Mouse (Mus musculus): ENCODE measurements around the gene Rad51d. TPM values are rescaled to one million over a fixed set of nuclear protein-coding genes. Genes with fewer than 3 reads are reported as not detected.

The Rad51d gene
- polyA plus RNA-seq, 1 experiment from 2014 or later = 4.4 TPM

DNA sequence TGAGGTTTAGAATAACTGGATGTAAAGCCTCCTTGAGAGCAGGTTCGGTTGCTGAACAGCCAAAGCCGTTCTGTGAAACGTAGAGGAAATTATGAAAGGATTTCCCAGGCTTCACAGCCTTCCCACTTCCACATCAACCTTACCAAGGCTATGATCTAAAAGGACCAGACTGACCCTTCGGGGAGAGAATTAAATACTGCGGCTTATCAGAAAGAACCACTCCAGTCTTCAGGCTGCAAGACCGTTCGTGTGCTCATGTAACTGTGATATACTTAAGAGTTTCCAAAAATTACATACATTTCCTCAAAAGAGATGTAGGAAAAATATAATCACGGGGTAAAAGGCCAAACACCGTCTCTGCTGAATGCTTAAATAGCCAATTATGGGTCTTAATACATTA is 27.8 kb downstream of the Rad51d start:
- WGBS (ENCODE audit: insufficient replicate concordance) = 58% methylated on average over 9 of the region's 9 CpGs
- H3K27ac ChIP-seq (ENCODE audit: low read depth) = peak overlapping the region; percentile 17; the same call in 1 of the 2 replicates
- no peak for TF ChIP-seq CTCF (IDR thresholded peaks at IDR 0.05; ENCODE audit: low read depth)
- TF ChIP-seq EP300 (IDR thresholded peaks at IDR 0.05; ENCODE audit: low read depth) = peak; percentile 37; the same call in 1 of the 2 replicates
- no peaks in the 10 kb centered on the region for H3K27me3 ChIP-seq (ENCODE audit: insufficient read depth, low read length)
- DNase-seq = no peak
- no peak overlapping the region for H3K4me3 ChIP-seq (ENCODE audit: low read depth, low read length)
- peaks cover 35% of the 10 kb centered on the region for H3K4me1 ChIP-seq (ENCODE audit: insufficient read depth)
- no peak for ATAC-seq
- H3K36me3 ChIP-seq (replicated peaks; ENCODE audit: insufficient read depth, low read length) = peaks cover 3% of the 10 kb centered on the region; the same call in 1 of the 2 replicates
- H3K4me2 ChIP-seq (ENCODE audit: low read depth, low read length) = 0 out of 2 replicates have a peak overlapping the region, but pooled peaks have one; percentile 2
- H3K9ac ChIP-seq (replicated peaks) = no peak overlapping the region
- no peaks in the 10 kb centered on the region for H3K9me3 ChIP-seq (ENCODE audit: low read length)

DNA sequence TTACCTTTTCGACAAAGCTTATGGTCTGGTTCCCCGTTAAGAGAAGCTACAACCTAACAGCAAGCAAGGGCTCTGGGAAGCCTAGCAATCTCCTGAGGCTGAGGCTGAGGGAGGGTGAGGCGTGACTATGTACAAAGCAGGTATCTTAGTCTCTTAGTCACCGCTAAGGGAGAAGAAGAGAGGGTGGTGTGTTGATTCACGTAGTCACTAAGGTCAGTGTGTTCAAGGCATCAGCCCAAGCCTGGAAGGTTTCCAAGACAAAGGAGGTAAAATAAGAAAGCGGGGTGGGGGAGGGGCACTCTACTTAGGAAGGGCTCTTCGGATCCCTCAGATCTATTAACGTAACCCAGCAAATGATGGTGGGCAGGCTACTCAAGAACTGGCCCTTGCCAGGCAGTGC is 28.9 kb downstream of the Rad51d start:
- H3K4me3 ChIP-seq (ENCODE audit: low read depth, low read length) = no peak overlapping the region
- H3K9me3 ChIP-seq (ENCODE audit: low read length) = no peaks in the 10 kb centered on the region
- WGBS (ENCODE audit: insufficient replicate concordance) = 75% methylated on average over 8 of the region's 8 CpGs
- ATAC-seq (no peak), DNase-seq (no peak)
- H3K36me3 ChIP-seq (replicated peaks; ENCODE audit: insufficient read depth, low read length) = peaks cover 3% of the 10 kb centered on the region; the same call in 1 of the 2 replicates
- H3K4me1 ChIP-seq (ENCODE audit: insufficient read depth) = peaks cover 40% of the 10 kb centered on the region
- H3K27ac ChIP-seq (ENCODE audit: low read depth) = no peak overlapping the region
- H3K27me3 ChIP-seq (ENCODE audit: insufficient read depth, low read length) = no peaks in the 10 kb centered on the region
- no peak overlapping the region for H3K9ac ChIP-seq (replicated peaks)
- no peak overlapping the region for H3K4me2 ChIP-seq (ENCODE audit: low read depth, low read length)
- no peak for TF ChIP-seq EP300 (IDR thresholded peaks at IDR 0.05; ENCODE audit: low read depth)
- TF ChIP-seq CTCF (IDR thresholded peaks at IDR 0.05; ENCODE audit: low read depth) = no peak

- peaks cover 48% of the 10 kb centered on the region for H3K4me1 ChIP-seq (ENCODE audit: insufficient read depth)
- 73% methylated on average over 6 of the region's 6 CpGs for WGBS (ENCODE audit: insufficient replicate concordance)
Observed at GRCm38 (mm10) chr11:82860759-82861158, 29.7 kb downstream of the Rad51d start.

GRCm38 (mm10) chr11:82857307-82857848 is 33.0 kb downstream of the Rad51d start:
- ATAC-seq (no peak), DNase-seq (no peak)
- peaks cover 47% of the 10 kb centered on the region for H3K4me1 ChIP-seq (ENCODE audit: insufficient read depth)
- no peak overlapping the region for H3K4me3 ChIP-seq (ENCODE audit: low read depth, low read length)
- H3K9ac ChIP-seq (replicated peaks) = no peak overlapping the region
- H3K4me2 ChIP-seq (ENCODE audit: low read depth, low read length) = no peak overlapping the region
- 62% methylated on average over 13 of the region's 13 CpGs for WGBS (ENCODE audit: insufficient replicate concordance)
- peak overlapping the region; percentile 69 for H3K27ac ChIP-seq (ENCODE audit: low read depth)
- H3K27me3 ChIP-seq (ENCODE audit: insufficient read depth, low read length) = no peaks in the 10 kb centered on the region
- TF ChIP-seq EP300 (IDR thresholded peaks at IDR 0.05; ENCODE audit: low read depth) (no peak), CTCF (IDR thresholded peaks at IDR 0.05; ENCODE audit: low read depth) (no peak)
- H3K36me3 ChIP-seq (replicated peaks; ENCODE audit: insufficient read depth, low read length) = peaks cover 3% of the 10 kb centered on the region; the same call in 1 of the 2 replicates
- H3K9me3 ChIP-seq (ENCODE audit: low read length) = no peaks in the 10 kb centered on the region

More at GRCm38 (mm10) chr11:82860759-82861158, 29.7 kb downstream of the Rad51d start:
- ATAC-seq = no peak
- Histone ChIP-seq H3K4me2 (ENCODE audit: low read depth, low read length) (no peak overlapping the region), H3K36me3 (replicated peaks; ENCODE audit: insufficient read depth, low read length) (peaks cover 3% of the 10 kb centered on the region; the same call in 1 of the 2 replicates), H3K27ac (ENCODE audit: low read depth) (no peak overlapping the region), H3K9me3 (ENCODE audit: low read length) (no peaks in the 10 kb centered on the region), H3K4me3 (ENCODE audit: low read depth, low read length) (no peak overlapping the region), H3K9ac (replicated peaks) (no peak overlapping the region), H3K27me3 (ENCODE audit: insufficient read depth, low read length) (no peaks in the 10 kb centered on the region)
- no peak for TF ChIP-seq EP300 (IDR thresholded peaks at IDR 0.05; ENCODE audit: low read depth)
- no peak for DNase-seq

- no peak for DNase-seq
- 82% methylated on average over 10 of the region's 10 CpGs for WGBS (ENCODE audit: insufficient replicate concordance)
- H3K4me2 ChIP-seq (ENCODE audit: low read depth, low read length) = no peak overlapping the region
- no peaks in the 10 kb centered on the region for H3K27me3 ChIP-seq (ENCODE audit: insufficient read depth, low read length)
- H3K9me3 ChIP-seq (ENCODE audit: low read length) = no peaks in the 10 kb centered on the region
- H3K9ac ChIP-seq (replicated peaks) = no peak overlapping the region
- H3K36me3 ChIP-seq (replicated peaks; ENCODE audit: insufficient read depth, low read length) = peaks cover 3% of the 10 kb centered on the region; the same call in 1 of the 2 replicates
- peaks cover 44% of the 10 kb centered on the region for H3K4me1 ChIP-seq (ENCODE audit: insufficient read depth)
- peak overlapping the region; percentile 29; the same call in 1 of the 2 replicates for H3K27ac ChIP-seq (ENCODE audit: low read depth)
- H3K4me3 ChIP-seq (ENCODE audit: low read depth, low read length) = no peak overlapping the region
- TF ChIP-seq EP300 (IDR thresholded peaks at IDR 0.05; ENCODE audit: low read depth) (no peak), CTCF (IDR thresholded peaks at IDR 0.05; ENCODE audit: low read depth) (no peak)
- ATAC-seq = no peak
Observed at GRCm38 (mm10) chr11:82856032-82856431, 34.4 kb downstream of the Rad51d start.

- no peaks in the 10 kb centered on the region for H3K9me3 ChIP-seq (ENCODE audit: low read length)
- peaks cover 3% of the 10 kb centered on the region; the same call in 1 of the 2 replicates for H3K36me3 ChIP-seq (replicated peaks; ENCODE audit: insufficient read depth, low read length)
- H3K27me3 ChIP-seq (ENCODE audit: insufficient read depth, low read length) = no peaks in the 10 kb centered on the region
- H3K9ac ChIP-seq (replicated peaks) = 0 out of 2 replicates have a peak overlapping the region, but pooled peaks have one; percentile 2
- peak; percentile 76 for TF ChIP-seq EP300 (IDR thresholded peaks at IDR 0.05; ENCODE audit: low read depth)
- TF ChIP-seq CTCF (IDR thresholded peaks at IDR 0.05; ENCODE audit: low read depth) = no peak
- WGBS (ENCODE audit: insufficient replicate concordance) = 67% methylated on average over 9 of the region's 9 CpGs
- peak overlapping the region; percentile 13; the same call in 1 of the 2 replicates for H3K27ac ChIP-seq (ENCODE audit: low read depth)
- DNase-seq = peak; percentile 42
- peak; percentile 94 for ATAC-seq
- no peak overlapping the region for H3K4me3 ChIP-seq (ENCODE audit: low read depth, low read length)
- peaks cover 41% of the 10 kb centered on the region for H3K4me1 ChIP-seq (ENCODE audit: insufficient read depth)
- peak overlapping the region; percentile 50 for H3K4me2 ChIP-seq (ENCODE audit: low read depth, low read length)
Observed at GRCm38 (mm10) chr11:82855327-82855973, 35.0 kb downstream of the Rad51d start.

Data from liver, postnatal 0 days (tissue).